Mouse (Mus musculus): Measurements from ENCODE around the gene Btrc. TPM values are rescaled to one million over a fixed set of nuclear protein-coding genes. Genes with fewer than 3 reads are reported as not detected.
"Not testable (repeated sequence)": the region's sequence is repeated elsewhere in the genome, so short reads cannot be mapped to it uniquely, and the experiment has no call there.

Btrc gene
- total RNA-seq, 2 experiments from 2014 or later = 15.6 to 20.4 TPM

DNA sequence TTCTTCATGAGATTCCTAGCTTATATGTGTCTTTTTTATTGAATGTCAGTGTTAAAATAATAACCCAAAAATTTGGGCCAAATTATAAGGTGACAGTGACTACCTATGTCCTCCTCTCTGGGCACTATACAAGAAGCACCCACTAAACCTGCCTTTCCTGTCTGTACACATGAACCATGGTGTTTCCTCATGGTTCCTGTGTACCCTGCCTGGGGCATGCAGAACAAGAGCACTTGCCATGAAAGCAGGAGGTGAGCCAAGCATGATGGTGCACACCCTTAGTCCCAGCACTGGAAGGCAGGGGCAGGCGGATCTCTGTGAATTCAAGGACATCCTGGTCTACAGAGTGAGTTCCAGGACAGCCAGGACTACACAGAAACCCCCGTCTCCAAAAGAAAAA, 151.8 kb downstream of the Btrc start:
- intact Hi-C loops (cut with DNase I) = no loop called here
- no peak for DNase-seq (ENCODE audit: low spot score)

DNA sequence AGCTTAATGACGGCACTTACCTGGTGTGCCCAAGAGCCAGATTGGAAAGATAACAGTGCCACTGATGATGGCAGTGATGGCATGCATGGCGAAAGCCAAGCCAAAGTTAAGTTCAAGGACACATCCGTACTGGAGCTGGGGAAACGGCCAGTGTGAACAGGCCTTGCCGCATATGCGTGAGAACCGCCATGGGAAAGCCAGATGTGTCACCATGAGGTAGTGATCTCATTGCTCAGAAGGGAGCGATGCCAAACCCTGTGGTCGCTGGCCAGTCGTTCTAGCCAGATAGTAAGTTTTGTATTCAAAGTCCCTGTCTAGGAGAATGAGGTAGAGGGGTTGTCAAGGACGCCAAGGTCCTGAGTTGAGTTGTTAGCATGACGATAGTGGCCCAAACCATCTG, 152.7 kb downstream of the Btrc start:
- no peak for DNase-seq (ENCODE audit: low spot score)
- intact Hi-C loops (cut with DNase I) = no loop called here

DNA sequence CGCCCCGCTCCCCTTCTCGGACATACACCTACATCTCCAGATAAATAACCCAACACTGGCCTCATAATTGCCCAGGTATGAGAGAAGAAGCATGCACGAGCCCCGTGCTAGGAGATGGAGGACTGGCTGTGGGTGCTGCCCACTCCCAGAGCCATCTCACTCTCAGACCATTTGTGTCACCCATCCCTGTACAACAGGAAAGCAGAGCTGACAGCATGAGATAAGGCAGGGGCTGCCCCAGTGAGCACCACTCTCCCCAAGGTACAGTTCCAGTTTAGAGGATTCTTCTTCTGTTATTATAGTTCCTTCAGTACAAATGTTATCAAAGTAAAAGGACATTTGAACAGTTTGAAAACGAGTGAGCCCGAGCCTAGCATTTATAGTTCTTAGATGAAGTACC, 163.8 kb downstream of the Btrc start:
- DNase-seq (ENCODE audit: low spot score) = no peak
- intact Hi-C loops (cut with DNase I) = no loop called here

DNA sequence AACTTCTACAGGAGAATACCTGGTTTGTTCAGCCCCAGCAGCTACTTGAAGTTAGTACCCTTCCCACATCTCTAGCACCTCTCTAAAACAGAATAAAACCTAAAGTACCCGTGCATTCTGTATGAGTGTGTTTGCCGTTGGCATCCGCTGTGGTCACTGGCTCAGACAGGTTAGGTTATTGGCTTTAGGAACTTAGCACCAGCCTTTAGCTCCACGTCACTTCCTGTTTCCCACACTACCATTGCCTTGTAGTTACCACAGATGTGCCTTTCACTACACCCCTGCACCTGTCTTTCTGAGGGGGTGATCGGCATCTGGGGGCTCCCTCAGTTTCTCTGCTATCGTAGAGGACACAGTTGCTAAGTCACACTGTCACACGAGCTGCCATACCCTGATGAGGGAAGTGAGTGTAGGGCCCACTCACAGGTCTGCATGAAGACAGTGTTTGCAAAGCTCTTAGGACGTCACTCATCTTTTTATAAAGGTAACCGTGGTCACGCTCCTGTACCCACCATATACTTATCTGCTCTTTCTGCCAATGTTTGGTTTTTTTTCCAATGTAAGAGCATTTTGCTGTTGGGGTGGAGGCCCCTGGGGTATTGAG, 164.5 kb downstream of the Btrc start:
- no peak for DNase-seq (ENCODE audit: low spot score)
- intact Hi-C loops (cut with DNase I) = no loop called here

DNA sequence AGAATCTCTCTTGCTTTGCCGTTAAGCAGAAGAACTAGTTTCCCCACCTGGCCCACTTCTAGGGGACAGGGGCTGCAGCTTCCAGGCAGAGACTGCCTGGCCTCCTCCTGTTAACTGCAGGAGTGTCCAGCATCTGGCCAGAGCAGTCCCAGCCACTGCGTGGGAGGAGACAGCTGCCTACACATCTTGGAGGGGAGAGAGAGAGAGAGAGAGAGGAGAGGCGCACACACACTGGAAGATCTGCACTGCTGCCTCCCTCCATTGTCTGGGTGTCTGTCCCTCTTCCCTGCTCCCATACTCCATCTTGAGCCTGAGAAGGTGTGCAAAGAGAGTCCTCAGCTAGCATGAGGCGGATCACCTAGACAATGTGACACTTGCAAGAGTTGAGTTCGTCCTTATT, 165.8 kb downstream of the Btrc start:
- no peak for DNase-seq (ENCODE audit: low spot score)
- intact Hi-C loops (cut with DNase I) = no loop called here

DNA sequence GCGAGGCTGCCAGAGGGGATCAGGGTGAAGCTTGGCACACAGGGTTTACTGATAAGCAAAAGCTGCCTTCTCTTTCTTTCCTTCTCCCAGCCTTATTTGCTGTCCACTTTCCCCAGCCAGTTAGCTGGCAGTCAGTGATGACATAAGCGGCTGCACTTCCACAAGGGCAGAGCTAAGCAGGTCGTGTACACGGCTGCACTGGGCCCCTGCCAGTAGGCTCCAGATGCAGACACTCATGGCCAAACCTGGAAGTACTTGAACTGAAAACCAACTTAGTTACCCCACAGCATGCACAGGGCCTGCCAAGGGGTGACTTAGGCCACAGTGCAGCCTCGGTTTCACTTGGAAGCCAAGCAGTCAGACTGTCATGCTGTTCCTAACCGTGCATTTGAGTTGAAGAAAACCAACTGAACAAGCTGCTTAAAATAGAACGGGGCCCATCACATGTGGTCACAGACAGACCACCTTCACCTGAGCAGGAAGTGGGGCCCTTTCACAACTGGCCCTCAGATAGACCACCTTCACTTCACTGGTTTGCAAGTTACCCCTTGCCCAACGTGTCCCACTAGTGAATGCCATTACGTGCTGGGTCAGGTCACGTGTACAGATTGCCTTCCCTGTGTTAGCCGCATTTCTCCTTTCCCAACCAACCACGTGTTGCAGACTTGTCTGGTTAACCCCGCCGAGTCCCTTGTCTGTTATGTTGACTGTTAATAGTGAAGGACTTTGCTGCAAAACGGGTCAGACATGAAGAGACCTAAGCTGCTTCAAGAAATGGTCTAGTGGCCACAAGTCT, 166.9 kb downstream of the Btrc start:
- intact Hi-C loops (cut with DNase I) = no loop called here
- DNase-seq (ENCODE audit: low spot score) = no peak

DNA sequence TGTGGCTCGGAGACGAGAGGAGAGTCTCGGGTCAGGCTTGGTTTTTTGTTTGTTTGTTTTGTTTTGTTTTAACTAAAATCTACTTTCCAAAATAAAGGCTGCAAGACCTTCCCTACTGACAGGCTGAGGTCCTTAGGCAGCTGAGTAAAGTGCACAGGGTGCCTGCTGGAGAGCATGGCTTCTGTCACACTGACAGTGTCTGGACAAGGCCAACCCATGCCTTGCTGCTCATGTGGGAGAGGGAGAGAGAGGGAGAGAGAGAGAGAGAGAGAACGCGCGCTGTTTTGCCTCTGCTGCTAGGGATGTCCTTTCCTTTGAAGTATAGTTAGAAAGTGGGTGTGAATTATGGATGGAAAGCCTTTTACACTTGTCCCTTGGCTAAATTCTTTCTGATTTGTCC, 168.0 kb downstream of the Btrc start:
- DNase-seq (ENCODE audit: low spot score) = no peak
- intact Hi-C loops (cut with DNase I) = no loop called here

DNA sequence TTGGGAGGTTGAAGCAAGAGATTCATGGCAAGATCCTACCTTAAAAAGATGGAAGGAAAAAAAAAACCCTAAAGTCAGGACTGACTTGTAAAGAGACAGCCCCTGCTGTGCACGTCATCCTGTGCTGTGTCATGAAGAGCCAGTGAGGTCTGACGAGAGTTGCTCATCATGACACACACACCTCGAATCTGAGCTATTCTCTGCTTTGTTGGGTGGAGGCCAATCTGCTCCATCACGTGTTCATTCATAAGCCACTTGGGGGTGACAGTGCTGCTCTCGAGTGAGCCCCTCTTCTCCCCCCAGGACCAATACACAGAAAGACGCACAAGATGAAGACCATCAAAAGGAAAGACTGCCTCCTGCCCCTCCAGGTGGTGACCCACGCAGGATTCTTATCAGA, 170.1 kb downstream of the Btrc start:
- intact Hi-C loops (cut with DNase I) = no loop called here
- DNase-seq (ENCODE audit: low spot score) = no peak

DNA sequence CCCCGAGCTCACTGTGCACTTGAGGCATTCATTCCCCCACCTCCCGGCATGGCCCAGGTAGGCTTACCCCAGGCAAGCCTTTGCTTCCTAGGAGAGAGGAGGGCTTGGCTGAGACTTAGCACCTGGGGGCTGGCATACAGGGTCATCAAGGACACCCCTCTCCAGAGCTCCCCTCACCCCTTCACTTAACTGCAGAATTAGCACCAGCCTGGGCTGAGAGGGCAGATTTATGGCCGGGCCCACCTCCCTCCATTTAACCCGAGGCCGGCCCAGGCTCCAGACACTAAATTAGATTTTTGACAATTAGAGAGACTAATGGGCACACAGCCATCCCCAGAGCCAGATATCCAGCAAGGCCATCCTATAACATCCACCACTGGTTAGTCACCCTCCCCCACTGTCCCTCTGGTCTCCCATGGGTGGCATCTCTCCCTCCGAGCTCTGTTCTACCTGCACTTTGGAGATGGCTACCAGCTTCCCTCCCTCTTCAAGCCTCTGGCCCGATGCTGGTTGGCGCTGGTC, 171.7 kb downstream of the Btrc start:
- no peak for DNase-seq (ENCODE audit: low spot score)
- intact Hi-C loops (cut with DNase I) = no loop called here

DNA sequence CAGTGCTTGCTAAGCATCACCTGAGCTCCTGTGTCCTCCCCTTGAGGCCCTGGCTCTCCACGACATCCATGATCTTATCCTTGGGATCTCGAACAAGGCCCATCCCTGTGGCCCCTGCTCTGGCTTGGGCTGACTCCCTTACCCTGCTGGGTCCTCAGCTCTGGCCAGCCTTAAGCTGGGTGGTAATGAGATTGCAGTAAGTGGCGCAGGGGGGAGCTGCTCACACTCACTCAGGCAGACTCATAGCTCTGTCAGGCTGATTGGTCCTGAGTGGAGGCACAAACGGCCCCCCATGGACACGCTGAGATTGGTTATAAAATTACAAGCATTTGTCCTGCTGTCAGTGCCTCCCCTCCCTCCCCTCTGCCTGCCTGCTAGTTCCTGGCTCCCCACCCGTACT, 172.4 kb downstream of the Btrc start:
- intact Hi-C loops (cut with DNase I) = no loop called here
- DNase-seq (ENCODE audit: low spot score) = no peak

DNA sequence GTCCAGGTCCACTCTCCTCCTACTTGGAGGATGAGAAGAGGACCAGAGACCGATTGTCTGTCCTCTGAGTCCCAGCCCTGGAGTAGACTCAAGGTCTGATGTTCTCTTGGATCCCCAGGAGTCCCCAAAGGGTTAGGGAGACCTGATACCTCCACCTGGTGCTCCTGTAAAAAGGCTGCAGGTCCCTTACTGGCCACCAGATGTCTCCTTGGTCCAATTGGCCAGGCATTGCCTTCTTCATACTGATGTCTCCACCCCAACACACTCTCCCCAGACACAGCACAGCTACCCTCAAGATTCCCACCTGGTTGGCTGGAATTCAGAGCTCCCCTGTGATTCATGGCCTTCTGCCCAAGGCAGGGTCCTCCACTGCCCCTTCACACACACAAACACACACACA, 174.0 kb downstream of the Btrc start:
- intact Hi-C loops (cut with DNase I) = no loop called here
- no peak for DNase-seq (ENCODE audit: low spot score)

DNA sequence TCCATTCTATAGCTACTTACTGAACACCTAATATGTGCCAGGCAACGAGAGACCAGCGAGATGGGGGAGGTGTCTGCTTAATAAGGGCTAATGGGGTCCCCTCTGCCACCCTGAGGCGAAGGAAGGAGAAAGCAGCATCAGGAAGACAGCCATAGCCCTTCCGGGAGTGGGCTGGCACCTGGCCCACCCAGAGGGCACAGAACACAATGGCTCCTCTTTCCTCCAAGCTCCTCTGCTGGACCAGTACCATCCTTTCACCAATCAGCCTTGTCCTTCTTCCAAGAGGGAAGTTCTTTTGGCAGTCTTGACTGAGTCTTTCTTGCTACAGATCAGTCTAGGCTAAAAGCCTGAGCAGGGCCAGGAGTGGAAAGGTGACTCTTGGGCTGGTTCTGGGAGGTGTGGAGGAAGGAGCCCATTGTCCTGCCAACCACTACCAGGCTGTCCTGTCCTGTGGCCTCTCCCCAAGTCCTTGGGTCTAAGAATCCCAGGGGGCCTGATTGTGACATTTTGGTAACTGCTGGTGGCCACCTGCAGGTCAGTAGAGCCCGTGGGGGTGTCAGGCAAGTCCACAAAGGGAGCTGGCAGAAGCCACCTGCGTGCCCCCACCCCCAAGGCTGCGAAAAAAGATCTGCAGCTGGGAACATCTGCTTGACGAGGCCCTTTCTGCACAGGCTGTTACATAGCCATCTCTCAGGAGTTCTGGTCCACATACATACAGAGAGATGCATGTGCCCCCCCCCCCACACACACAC, 177.3 kb downstream of the Btrc start:
- no peak for DNase-seq (ENCODE audit: low spot score)
- intact Hi-C loops (cut with DNase I) = loop anchor here (5.0 kb wide), 1 partner anchor 239 kb away; no protein-coding TSS in a partner anchor

DNA sequence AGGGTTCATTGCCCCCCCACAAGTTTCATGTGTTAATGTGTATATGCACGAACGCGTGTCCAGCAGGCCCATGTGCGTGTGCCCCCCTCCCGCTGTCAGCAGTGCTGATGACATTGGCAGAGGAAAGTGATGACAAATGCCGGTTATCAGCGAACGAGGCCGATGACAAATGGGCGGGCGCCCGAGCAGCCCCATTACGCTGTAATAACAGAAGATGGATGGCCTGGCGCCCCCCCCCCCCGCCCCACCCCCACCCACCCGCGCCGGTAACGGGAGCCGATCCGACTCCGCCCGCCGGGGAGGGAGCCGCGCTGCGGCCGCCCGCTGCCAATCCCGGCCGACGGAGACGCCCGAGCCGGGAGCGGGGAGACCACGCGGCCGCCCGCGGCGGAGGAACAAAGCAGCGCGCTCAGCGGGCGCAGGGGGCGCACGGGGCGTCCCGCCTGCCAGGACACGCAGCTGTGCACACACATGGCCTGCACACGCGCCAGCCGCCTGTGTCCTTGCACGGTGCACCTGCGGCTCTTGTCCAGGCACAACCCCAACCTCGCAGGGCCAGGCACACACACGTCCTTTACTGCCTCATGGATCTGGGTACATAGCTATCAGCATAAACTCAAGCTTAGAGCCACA, 178.0 kb downstream of the Btrc start:
- DNase-seq (ENCODE audit: low spot score) = no peak
- intact Hi-C loops (cut with DNase I) = loop anchor here (5.0 kb wide), 1 partner anchor 239 kb away; no protein-coding TSS in a partner anchor

DNA sequence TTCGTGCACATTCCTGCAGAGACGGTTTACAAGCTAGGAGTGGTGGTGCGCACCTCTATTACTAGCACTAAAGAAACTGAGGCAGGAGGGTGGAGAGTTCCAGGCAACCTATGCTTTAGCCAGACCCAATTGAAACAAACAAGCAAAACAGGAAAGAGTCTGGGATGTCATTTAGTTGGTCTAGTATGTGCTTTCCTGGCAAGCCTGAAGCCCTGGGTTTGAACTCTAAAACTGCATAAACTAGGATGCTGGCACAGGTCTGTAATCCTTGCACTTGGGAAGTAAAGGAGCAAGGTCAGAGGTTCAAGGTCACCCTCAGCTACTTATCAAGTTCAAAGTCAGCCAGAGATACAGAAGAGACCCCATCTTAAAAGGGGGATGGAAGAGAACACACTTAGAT, 178.5 kb downstream of the Btrc start:
- DNase-seq (ENCODE audit: low spot score) = no peak
- intact Hi-C loops (cut with DNase I) = loop anchor here (5.0 kb wide), 1 partner anchor 240 kb away; no protein-coding TSS in a partner anchor

DNA sequence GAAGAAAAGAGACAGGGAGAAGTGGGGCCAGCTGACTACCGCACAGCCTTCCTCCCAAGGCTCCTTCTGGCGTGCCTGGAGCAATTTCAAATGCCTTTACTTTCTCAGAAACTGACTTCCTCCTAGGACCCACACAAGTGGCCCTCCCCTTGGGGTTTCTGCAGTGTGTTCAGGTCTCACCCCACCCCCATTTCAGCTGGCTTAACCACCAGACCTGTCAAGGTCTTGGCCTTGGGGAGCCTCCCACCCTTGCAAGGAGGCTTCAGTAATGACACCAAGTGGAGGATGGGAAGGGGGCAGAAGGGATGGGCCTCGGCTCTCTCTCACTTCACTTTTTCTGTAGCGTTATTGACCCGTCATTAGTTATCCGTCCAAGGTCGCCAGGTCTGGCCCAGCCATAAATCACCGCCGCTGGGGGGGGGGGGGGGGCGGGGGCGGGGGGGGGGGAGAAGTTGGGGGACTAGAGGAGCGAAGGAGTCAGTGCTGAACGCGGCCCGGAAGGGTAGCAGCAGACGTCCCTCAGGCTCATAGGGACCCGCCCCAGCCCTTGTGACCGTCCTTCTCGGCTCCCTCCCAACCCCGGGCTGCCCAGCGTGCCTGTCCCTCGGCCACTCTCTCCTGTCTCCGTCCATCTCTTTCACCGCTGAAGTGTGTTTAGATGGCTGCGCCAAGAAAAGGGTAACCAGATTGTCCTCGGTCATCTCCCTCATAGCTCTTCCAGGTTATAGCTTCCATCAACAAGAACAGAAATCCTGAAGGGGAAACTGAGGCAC, 180.8 kb downstream of the Btrc start:
- no peak for DNase-seq (ENCODE audit: low spot score)
- intact Hi-C loops (cut with DNase I) = loop anchor here (2.0 to 5.0 kb wide), 3 partner anchors 58 to 242 kb away; no protein-coding TSS in a partner anchor

DNA sequence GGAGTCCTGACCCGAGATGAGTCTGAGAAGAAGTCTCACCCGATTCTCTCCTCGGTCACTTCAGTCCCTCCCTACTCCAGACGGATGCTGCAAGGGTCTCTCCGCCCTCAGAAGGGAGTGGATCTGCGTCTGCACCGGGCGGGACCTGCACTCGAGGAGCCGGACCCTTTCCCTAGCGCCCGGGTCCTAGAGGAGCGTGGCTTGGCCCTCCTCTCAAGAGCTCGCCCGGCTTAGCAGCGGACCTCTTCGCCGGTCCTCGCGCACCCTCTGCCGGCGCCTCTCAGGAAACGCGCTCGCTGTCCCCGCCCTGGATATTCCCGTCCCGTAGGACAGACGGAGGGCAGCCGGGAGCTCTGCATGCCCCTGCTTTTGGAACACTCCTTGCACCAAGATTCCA, 181.4 kb downstream of the Btrc start:
- intact Hi-C loops (cut with DNase I) = loop anchor here (1.0 to 5.0 kb wide), 6 partner anchors 58 to 368 kb away; no protein-coding TSS in a partner anchor
- peak; percentile 66 for DNase-seq (ENCODE audit: low spot score)

DNA sequence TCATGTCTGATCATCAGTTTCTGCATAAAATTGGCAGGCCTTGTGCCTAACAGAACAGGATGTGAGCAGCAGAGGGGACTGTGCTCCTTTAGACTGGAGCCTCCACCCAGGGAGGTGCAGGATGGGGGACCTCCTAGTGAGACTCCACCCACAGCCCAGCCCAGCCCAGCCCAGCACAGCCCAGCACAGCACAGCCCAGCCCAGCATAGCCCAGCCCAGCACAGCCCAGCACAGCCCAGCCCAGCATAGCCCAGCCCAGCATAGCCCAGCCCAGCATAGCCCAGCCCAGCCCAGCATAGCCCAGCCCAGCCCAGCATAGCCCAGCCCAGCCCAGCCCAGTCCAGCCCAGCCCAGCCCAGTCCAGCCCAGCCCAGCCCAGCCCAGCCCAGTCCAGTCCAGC, 184.7 kb downstream of the Btrc start:
- intact Hi-C loops (cut with DNase I) = loop anchor here (5.0 kb wide), 2 partner anchors 266 to 371 kb away; no protein-coding TSS in a partner anchor
- DNase-seq (ENCODE audit: low spot score) = not testable (repeated sequence)

DNA sequence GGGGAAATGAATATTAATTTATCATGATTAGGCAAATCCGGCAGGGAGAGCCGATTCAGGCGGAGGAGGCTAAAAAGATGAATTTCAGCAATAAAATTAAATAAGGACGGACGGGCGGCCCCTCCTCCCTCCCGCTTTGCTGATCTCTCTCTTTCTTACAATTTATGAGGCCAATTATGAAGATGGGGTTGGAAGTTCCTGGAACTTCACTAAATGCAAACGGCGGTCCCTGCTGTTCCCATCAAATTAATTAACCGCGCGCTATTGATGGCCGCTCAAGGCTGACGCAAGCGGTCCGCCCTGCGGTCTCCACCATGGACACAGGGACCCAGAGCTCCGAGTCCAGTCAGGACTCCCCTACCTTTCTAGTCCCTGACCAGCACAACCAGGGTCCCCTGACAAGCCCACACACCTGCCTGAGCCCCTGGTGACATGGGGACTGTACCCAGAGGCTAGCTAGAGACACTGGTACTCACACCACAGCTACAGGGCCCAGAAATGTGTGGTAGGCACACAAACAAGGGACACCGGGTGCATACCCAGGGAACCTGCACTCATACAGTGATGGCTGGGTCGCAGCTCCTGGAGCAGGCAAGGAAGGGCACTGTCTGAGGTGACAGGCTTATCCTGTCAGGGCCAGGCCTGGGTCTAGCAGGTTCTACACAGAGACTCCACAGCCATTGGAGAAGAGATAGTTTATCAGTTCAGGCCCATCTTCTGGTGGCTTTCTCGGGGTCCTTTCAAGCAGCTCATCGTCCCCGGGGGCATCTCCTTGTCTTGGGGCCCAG, 185.8 kb downstream of the Btrc start:
- intact Hi-C loops (cut with DNase I) = loop anchor here (5.0 kb wide), 2 partner anchors 267 to 372 kb away; no protein-coding TSS in a partner anchor
- DNase-seq (ENCODE audit: low spot score) = no peak

Measured in heart, postnatal 25 days (tissue).